Mouse (Mus musculus) thymus, adult 2 months (tissue): ENCODE results near the gene Sept4.

Source experiments
- CTCF ChIP-seq: fragments of 200-500 bp; IDR thresholded peaks from 2 replicates; pipeline ENCODE4 v1.5.1; 2012; ENCODE audit warnings: mild to moderate bottlenecking, control low read depth, low read length, moderate library complexity, borderline replicate concordance; ENCODE audit not compliant: control insufficient read depth, poor library complexity, insufficient read depth; ENCODE audit errors: extremely low read depth
- POLR2A ChIP-seq: fragments of 200-500 bp; IDR thresholded peaks from 2 replicates; pipeline ENCODE4 v1.6.1; 2012; ENCODE audit warnings: mild to moderate bottlenecking, low read length, control low read depth, moderate library complexity; ENCODE audit not compliant: control insufficient read depth, poor library complexity, insufficient read depth; ENCODE audit errors: extremely low read depth

DNA sequence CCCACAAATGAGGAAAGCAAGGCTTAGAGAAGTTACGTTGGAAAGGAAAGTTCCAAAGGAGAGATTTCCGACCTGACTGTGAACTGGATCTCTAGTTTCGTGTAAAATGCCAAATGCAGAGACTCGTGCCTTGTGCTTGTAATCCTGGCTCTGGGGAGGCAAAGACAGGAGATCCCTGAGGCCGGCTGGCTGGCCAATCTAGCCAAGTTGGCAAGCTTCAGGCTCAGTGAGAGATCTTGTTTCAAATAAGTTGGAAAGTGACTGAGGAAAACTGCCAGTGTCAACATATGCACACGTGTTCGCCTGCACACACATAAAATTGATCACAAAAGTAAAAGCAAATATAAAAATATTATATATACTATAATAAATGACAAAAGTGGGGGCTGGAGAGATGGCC, 40.6 kb downstream of the Sept4 start:
- TF ChIP-seq POLR2A (no peak), CTCF (no peak)
